Mouse (Mus musculus) limb, embryonic 15.5 days (tissue): ENCODE data around the gene Hexim2. TPM values are rescaled to one million over a fixed set of nuclear protein-coding genes. Genes with fewer than 3 reads are reported as not detected.
A peak's percentile ranks its signal among the peaks of the same experiment; 100 is the strongest.

Experiments used
- ATAC-seq: fragments of 200-750 bp; cut with Nextera tagmentation; 2 replicates; pipeline ENCODE4 v1.8.0; 2017; ENCODE audit warnings: low read depth, moderate TSS enrichment; ENCODE audit not compliant: insufficient number of reproducible peaks, low FRiP score, low TSS enrichment
- H3K27ac ChIP-seq: fragments of 300-500 bp; sonication (generic); 2 replicates; pipeline ENCODE4 v1.5.1; 2015; ENCODE audit warnings: moderate library complexity, mild to moderate bottlenecking, inconsistent platforms
- H3K27me3 ChIP-seq: fragments of 300-500 bp; sonication (generic); 2 replicates; pipeline ENCODE4 v1.6.1; 2015; ENCODE audit warnings: inconsistent platforms
- H3K36me3 ChIP-seq: fragments of 300-500 bp; sonication (generic); 2 replicates; pipeline ENCODE4 v1.6.1; 2015; ENCODE audit warnings: inconsistent platforms
- H3K4me1 ChIP-seq: fragments of 300-500 bp; sonication (generic); 2 replicates; pipeline ENCODE4 v1.6.1; 2015; ENCODE audit warnings: inconsistent platforms
- H3K4me2 ChIP-seq: fragments of 300-500 bp; sonication (generic); 2 replicates; pipeline ENCODE4 v1.6.1; 2015; ENCODE audit warnings: mild to moderate bottlenecking, inconsistent platforms
- H3K4me3 ChIP-seq: fragments of 300-500 bp; sonication (generic); 2 replicates; pipeline ENCODE4 v1.5.1; 2015; ENCODE audit warnings: mild to moderate bottlenecking, inconsistent platforms
- H3K9ac ChIP-seq: fragments of 300-500 bp; sonication (generic); 2 replicates; pipeline ENCODE4 v1.6.1; 2015; ENCODE audit warnings: inconsistent platforms
- H3K9me3 ChIP-seq: fragments of 300-500 bp; sonication (generic); 2 replicates; pipeline ENCODE4 v1.6.1; 2016; ENCODE audit warnings: inconsistent platforms
- WGBS: fragments of 180-500 bp; shearing (Covaris S2); methylation state at CpG from one replicate; pipeline ENCODE4 v1.1.7; 2015; 5-methylcytosine and 5-hydroxymethylcytosine counted together
- polyA plus RNA-seq: library from polyadenylated mRNA; unstranded; fragments of >200 nt; fragmentation: Nextera tagmentation; extraction: Ambion mirVana; gene quantifications from 2 replicates; pipeline ENCODE4 v1.2.1, GENCODE M21; 2015

Hexim2 gene
- polyA plus RNA-seq, 1 experiment from 2014 or later = 12.2 TPM

DNA sequence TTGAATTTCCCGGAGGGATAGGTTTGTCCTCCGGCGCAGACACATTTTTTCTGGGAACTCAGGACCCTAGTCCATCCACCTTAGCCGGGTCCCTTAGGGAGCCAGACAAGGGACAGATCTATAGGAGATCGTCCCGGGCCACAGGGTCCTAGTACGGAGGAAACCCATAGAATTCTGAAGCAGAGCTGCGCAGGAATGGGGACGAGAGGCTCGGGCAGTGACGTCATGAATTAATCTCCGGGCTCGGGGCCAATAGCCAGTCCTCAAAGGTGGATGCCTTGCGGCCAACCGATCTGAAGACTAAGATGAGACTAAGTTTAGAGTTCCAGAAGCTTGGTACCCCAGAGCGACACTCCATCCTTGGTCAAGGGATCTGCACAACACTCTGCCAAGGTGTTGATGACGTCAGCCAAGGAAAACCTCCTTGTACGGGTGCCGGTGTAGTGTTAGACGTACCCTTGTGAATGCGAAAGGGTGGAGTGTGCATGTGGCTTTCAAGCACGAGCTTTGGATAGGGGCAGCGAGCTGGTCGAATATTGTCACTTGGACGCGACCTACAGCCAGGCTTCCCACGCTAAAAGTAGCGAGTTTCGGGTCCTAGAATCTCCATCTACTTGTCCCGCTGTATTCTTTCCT is 30.2 kb upstream of the Hexim2 start:
- Histone ChIP-seq H3K27ac (peak overlapping the region; percentile 57), H3K36me3 (peaks cover 6% of the 10 kb centered on the region; the same call in 1 of the 2 replicates), H3K4me3 (peak overlapping the region; percentile 68), H3K4me1 (peaks cover 44% of the 10 kb centered on the region), H3K4me2 (peak overlapping the region; percentile 92), H3K27me3 (peaks cover 13% of the 10 kb centered on the region; the same call in 1 of the 2 replicates), H3K9ac (peak overlapping the region; percentile 63; the same call in 1 of the 2 replicates), H3K9me3 (no peaks in the 10 kb centered on the region)
- 2% methylated on average over 30 of the region's 30 CpGs for WGBS
- no peak for ATAC-seq

- H3K4me3 ChIP-seq = peak overlapping the region; percentile 68
- ATAC-seq = peak; percentile 86
- H3K9me3 ChIP-seq = no peaks in the 10 kb centered on the region
- WGBS = 2% methylated on average over 35 of the region's 35 CpGs
- H3K9ac ChIP-seq = peak overlapping the region; percentile 27
- H3K27me3 ChIP-seq = peaks cover 13% of the 10 kb centered on the region; the same call in 1 of the 2 replicates
- H3K4me2 ChIP-seq = peak overlapping the region; percentile 92
- peaks cover 35% of the 10 kb centered on the region for H3K4me1 ChIP-seq
- peaks cover 6% of the 10 kb centered on the region; the same call in 1 of the 2 replicates for H3K36me3 ChIP-seq
- H3K27ac ChIP-seq = peak overlapping the region; percentile 57
Observed at GRCm38 (mm10) chr11:103102725-103103349, 29.4 kb upstream of the Hexim2 start.

DNA sequence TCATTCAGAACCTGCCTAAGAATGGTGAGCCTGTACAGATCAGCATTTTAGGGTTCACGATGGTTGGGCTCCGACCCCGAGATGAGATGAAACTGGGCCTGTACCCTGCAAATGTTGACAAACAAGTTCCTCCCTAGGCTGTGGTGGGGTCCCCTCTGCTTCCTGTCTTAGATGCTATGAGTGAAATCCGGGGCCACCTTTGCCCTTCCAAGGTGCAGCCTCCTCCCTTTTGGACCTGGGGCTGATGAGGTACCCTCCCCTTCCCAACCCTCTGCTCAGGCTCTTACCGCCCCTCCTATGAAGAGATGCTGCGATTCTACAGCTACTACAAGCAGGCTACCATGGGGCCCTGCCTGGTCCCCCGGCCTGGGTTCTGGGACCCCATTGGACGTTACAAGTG is 28.6 kb upstream of the Hexim2 start:
- Histone ChIP-seq H3K4me3 (peak overlapping the region; percentile 68), H3K4me1 (peaks cover 30% of the 10 kb centered on the region), H3K9me3 (no peaks in the 10 kb centered on the region), H3K9ac (no peak overlapping the region), H3K36me3 (peaks cover 6% of the 10 kb centered on the region; the same call in 1 of the 2 replicates), H3K27me3 (peaks cover 13% of the 10 kb centered on the region; the same call in 1 of the 2 replicates), H3K4me2 (peak overlapping the region; percentile 92), H3K27ac (no peak overlapping the region)
- 56% methylated on average over 8 of the region's 8 CpGs for WGBS
- no peak for ATAC-seq

DNA sequence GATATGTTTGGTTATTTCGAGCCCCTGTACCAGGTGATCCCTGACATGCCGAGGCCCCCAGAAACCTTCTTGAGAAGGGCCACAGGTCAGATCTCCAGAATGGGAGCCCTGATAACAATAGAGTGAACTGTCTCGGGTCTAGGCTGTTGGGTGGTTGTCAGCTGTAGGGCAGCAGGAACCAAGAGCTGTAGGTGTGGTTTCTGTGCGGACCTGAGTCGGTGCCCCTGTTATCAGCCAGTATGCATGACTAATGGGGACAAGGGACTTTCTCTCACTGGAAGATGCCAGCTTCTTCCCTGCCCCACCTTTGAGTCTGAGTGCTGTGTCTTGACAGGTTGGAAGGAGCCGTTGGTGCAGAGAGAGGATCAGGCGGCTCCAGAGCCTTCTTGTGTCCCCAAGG is 27.8 kb upstream of the Hexim2 start:
- no peak overlapping the region for H3K4me2 ChIP-seq
- WGBS = 73% methylated on average over 7 of the region's 7 CpGs

DNA sequence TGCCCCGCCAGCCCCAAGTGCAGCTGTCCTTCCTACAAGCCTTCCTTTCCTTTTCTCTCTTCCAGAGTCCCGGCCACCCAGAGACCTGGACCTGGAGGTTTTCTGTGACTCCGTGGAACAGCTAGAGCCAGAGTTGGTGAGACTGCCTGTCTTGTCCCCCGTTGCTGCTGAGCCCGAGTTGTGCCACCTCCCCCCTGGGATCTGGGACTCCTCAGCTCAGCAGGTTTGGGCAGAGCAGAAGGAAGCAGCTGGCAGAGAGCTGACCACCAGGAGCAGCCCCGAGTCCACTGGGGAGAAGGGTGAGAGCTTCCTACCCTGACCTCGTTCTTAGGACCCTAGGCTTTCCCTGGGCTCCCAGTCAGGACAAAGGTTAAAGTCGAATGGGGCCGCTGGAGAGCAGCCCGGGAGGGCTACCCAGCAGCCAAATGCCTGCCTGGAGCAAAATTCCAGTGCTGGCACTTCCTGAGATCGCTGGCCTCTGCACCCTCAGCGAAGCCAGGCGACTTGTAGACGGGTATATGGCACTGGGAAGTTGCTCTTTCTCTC is 27.0 kb upstream of the Hexim2 start:
- Histone ChIP-seq H3K9me3 (no peaks in the 10 kb centered on the region), H3K4me1 (peaks cover 26% of the 10 kb centered on the region), H3K27me3 (peaks cover 5% of the 10 kb centered on the region; the same call in 1 of the 2 replicates), H3K4me3 (no peak overlapping the region), H3K4me2 (no peak overlapping the region), H3K36me3 (peaks cover 6% of the 10 kb centered on the region; the same call in 1 of the 2 replicates), H3K27ac (no peak overlapping the region), H3K9ac (no peak overlapping the region)
- no peak for ATAC-seq
- 46% methylated on average over 14 of the region's 14 CpGs for WGBS

More for the DNA sequence above, 27.8 kb upstream of the Hexim2 start:
- H3K4me1 ChIP-seq = peaks cover 26% of the 10 kb centered on the region
- H3K9me3 ChIP-seq = no peaks in the 10 kb centered on the region
- H3K4me3 ChIP-seq = no peak overlapping the region
- no peak overlapping the region for H3K27ac ChIP-seq
- no peak overlapping the region for H3K9ac ChIP-seq
- no peak for ATAC-seq
- peaks cover 6% of the 10 kb centered on the region; the same call in 1 of the 2 replicates for H3K36me3 ChIP-seq
- peaks cover 6% of the 10 kb centered on the region; the same call in 1 of the 2 replicates for H3K27me3 ChIP-seq

DNA sequence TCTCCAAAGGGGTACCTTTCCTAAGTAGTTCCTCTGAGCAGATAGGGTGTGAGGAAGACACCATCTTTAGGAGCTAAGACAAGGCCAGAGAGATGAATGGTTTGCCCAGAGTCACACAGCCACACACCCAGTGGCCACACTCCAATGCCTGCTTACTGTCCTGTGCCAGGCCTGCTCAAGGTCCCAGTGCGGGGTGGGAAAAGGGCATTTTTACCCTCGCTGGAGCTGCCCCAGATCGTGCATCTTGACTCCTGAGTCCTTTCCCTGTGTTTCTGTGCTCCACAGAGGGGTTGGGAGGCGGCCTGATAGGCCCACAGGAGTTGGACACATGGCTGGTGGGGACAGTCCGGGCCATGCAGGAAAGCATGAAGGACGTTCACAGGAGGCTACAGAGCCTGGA is 26.4 kb upstream of the Hexim2 start:
- peaks cover 6% of the 10 kb centered on the region; the same call in 1 of the 2 replicates for H3K36me3 ChIP-seq
- ATAC-seq = no peak
- 86% methylated on average over 6 of the region's 6 CpGs for WGBS
- H3K4me2 ChIP-seq = no peak overlapping the region
- no peak overlapping the region for H3K9ac ChIP-seq
- peaks cover 25% of the 10 kb centered on the region for H3K4me1 ChIP-seq
- H3K9me3 ChIP-seq = no peaks in the 10 kb centered on the region
- 0 out of 2 replicates have a peak, but pooled peaks cover 5% of the 10 kb centered on the region for H3K27me3 ChIP-seq
- H3K27ac ChIP-seq = no peak overlapping the region
- no peak overlapping the region for H3K4me3 ChIP-seq

GRCm38 (mm10) chr11:103106386-103106785 is 25.8 kb upstream of the Hexim2 start:
- Histone ChIP-seq H3K4me2 (no peak overlapping the region), H3K27me3 (no peaks in the 10 kb centered on the region), H3K4me1 (peaks cover 23% of the 10 kb centered on the region), H3K9me3 (no peaks in the 10 kb centered on the region), H3K27ac (no peak overlapping the region), H3K9ac (no peak overlapping the region), H3K4me3 (no peak overlapping the region), H3K36me3 (peaks cover 6% of the 10 kb centered on the region; the same call in 1 of the 2 replicates)
- ATAC-seq = no peak
- 59% methylated on average over 4 of the region's 4 CpGs for WGBS

DNA sequence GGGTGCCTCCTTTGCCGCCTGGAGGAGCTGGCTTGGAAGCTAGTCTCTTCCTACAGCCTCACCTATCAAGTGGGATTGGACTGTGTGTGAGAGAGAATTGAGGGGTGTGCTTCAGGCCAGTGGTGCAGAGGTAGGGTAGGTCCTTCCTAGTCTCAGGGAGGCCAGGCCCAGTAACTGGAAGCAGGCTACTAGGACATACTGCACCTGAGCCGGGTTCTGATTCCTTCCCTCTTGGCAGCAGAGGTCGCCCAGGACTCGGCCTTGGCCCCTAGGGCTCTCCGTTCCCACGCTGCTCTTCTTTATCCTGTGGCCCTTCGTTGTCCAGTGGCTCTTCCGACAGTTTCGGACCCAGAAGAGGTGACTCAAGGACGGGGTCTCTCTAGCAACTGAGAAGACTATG is 20.9 kb upstream of the Hexim2 start:
- Histone ChIP-seq H3K4me3 (peak overlapping the region; percentile 39), H3K9me3 (no peaks in the 10 kb centered on the region), H3K27ac (peak overlapping the region; percentile 72), H3K9ac (no peak overlapping the region), H3K27me3 (no peaks in the 10 kb centered on the region; the same call in 1 of the 2 replicates), H3K4me1 (peaks cover 37% of the 10 kb centered on the region), H3K36me3 (peaks cover 3% of the 10 kb centered on the region; the same call in 1 of the 2 replicates), H3K4me2 (peak overlapping the region; percentile 76)
- 19% methylated on average over 10 of the region's 10 CpGs for WGBS
- ATAC-seq = no peak

- Histone ChIP-seq H3K27ac (peak overlapping the region; percentile 72), H3K9me3 (no peaks in the 10 kb centered on the region), H3K4me2 (peak overlapping the region; percentile 76), H3K27me3 (no peaks in the 10 kb centered on the region; the same call in 1 of the 2 replicates), H3K9ac (peak overlapping the region; percentile 18; the same call in 1 of the 2 replicates), H3K36me3 (no peaks in the 10 kb centered on the region), H3K4me3 (peak overlapping the region; percentile 39), H3K4me1 (peaks cover 39% of the 10 kb centered on the region)
- no peak for ATAC-seq
- WGBS = 3% methylated on average over 28 of the region's 28 CpGs
Observed at GRCm38 (mm10) chr11:103111881-103112551, 20.2 kb upstream of the Hexim2 start.

DNA sequence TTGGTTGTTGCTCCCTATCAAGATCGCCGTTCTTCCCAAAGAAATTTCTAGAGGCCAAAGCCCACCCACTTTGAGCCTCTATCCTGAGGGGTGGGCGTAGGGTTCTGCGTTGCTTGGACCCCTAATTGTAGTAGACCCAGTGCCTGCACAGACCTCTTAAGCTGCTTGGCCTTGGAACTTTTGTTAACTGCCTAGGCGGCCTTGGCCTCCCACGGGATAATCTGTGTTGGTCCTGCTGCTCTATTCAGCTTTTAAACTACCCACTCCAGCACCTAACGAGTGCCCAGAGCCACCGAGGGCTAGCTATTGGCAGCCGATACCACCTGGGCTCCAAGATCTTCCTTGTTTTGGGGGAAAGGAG is 19.7 kb upstream of the Hexim2 start:
- H3K36me3 ChIP-seq = no peaks in the 10 kb centered on the region
- no peak for ATAC-seq
- peak overlapping the region; percentile 72 for H3K27ac ChIP-seq
- H3K4me3 ChIP-seq = peak overlapping the region; percentile 39
- peak overlapping the region; percentile 76 for H3K4me2 ChIP-seq
- no peaks in the 10 kb centered on the region for H3K9me3 ChIP-seq
- WGBS = 16% methylated on average over 9 of the region's 9 CpGs
- peaks cover 39% of the 10 kb centered on the region for H3K4me1 ChIP-seq
- H3K27me3 ChIP-seq = no peaks in the 10 kb centered on the region; the same call in 1 of the 2 replicates
- peak overlapping the region; percentile 18; the same call in 1 of the 2 replicates for H3K9ac ChIP-seq

- Histone ChIP-seq H3K27ac (peak overlapping the region; percentile 72), H3K27me3 (no peaks in the 10 kb centered on the region; the same call in 1 of the 2 replicates), H3K9ac (no peak overlapping the region), H3K4me3 (no peak overlapping the region), H3K4me2 (peak overlapping the region; percentile 76), H3K36me3 (no peaks in the 10 kb centered on the region), H3K4me1 (peaks cover 39% of the 10 kb centered on the region), H3K9me3 (no peaks in the 10 kb centered on the region)
- ATAC-seq = no peak
- 39% methylated on average over 12 of the region's 12 CpGs for WGBS
Observed at GRCm38 (mm10) chr11:103113005-103113404, 19.2 kb upstream of the Hexim2 start.
